Comparison of ENCODE assay signal across 26 mouse cellular contexts in genomic region chr5:30969440-30969839, GRCm38 (mm10). TPM values are rescaled to one million over a fixed set of nuclear protein-coding genes. Genes with fewer than 3 reads are reported as not detected.
A peak's percentile ranks its signal among the peaks of the same experiment; 100 is the strongest.
DNase-seq lines count a peak whose midpoint lies in the region; ATAC-seq lines count a peak whose summit lies in the region.
"Had no signal": no experiment of that assay in that cellular context is flagged by ENCODE, and none has a peak within 500 bp of the region (broad histone marks: within the 10 kb centered on the region; RNA-seq: fewer than 3 reads in every experiment).

No protein-coding gene starts in this region.

- peaks cover 42% of the 10 kb centered on the region; the same call in 1 of the 2 replicates for H3K27me3 ChIP-seq in heart, embryonic 10.5 days (ENCODE audit: insufficient read depth, poor library complexity, severe bottlenecking)
- H3K27me3 ChIP-seq in stomach, embryonic 15.5 days (replicated peaks) = no peaks in the 10 kb centered on the region
- peaks cover 9% of the 10 kb centered on the region for H3K27me3 ChIP-seq in midbrain, embryonic 13.5 days
- H3K27me3 ChIP-seq: neural tube, embryonic 12.5 days had no signal

- H3K4me2 ChIP-seq in stomach, embryonic 15.5 days = no peak overlapping the region
- no peak overlapping the region for H3K4me2 ChIP-seq in midbrain, embryonic 13.5 days (replicated peaks)
- H3K4me2 ChIP-seq: heart, embryonic 11.5 days; limb, embryonic 12.5 days; neural tube, embryonic 12.5 days had no signal

- no peaks in the 10 kb centered on the region for H3K4me1 ChIP-seq in heart, embryonic 10.5 days
- H3K4me1 ChIP-seq in stomach, embryonic 15.5 days = 0 out of 2 replicates have a peak, but pooled peaks cover 3% of the 10 kb centered on the region
- H3K4me1 ChIP-seq in midbrain, embryonic 13.5 days (replicated peaks) = no peaks in the 10 kb centered on the region
- H3K4me1 ChIP-seq: neural tube, embryonic 12.5 days had no signal

- peak; percentile 14 to 38 for DNase-seq in heart, adult 18-20 months
- DNase-seq in heart, embryonic 10.5 days (ENCODE audit: low spot score) = no peak
- DNase-seq in MEL-GATA-1-ER (ENCODE audit: extremely low read depth, low read depth) = peak; percentile 50
- DNase-seq in large intestine, adult 2 months (ENCODE audit: low read depth, low spot score) = peak; percentile 78
- no peak for DNase-seq in cerebellum, postnatal 36 days
- no peak for DNase-seq in right cerebral cortex, adult 2 months (ENCODE audit: low spot score in 2 of 2)
- DNase-seq: adrenal gland, postnatal 25 days; cerebellum, adult 11-12 months; cerebellum, postnatal 10 days; forebrain, postnatal 0 days; gastrocnemius, postnatal 25 days; heart, postnatal 10 days; kidney, adult 18-20 months; lung, postnatal 10 days; midbrain, embryonic 14.5 days had no signal

- 64% methylated on average over 2 of the region's 2 CpGs for WGBS in heart, embryonic 10.5 days
- WGBS in large intestine, adult 2 months = 36% methylated on average over 2 of the region's 2 CpGs
- 76% methylated on average over 2 of the region's 2 CpGs for WGBS in stomach, embryonic 15.5 days
- 80% methylated on average over 2 of the region's 2 CpGs for WGBS in midbrain, embryonic 13.5 days

- H3K9ac ChIP-seq in stomach, embryonic 15.5 days = no peak overlapping the region
- H3K9ac ChIP-seq in midbrain, embryonic 13.5 days (replicated peaks) = no peak overlapping the region
- H3K9ac ChIP-seq: forebrain, postnatal 0 days; limb, embryonic 12.5 days; neural tube, embryonic 12.5 days had no signal

- no peaks in the 10 kb centered on the region for H3K36me3 ChIP-seq in heart, embryonic 10.5 days
- H3K36me3 ChIP-seq in stomach, embryonic 15.5 days = no peaks in the 10 kb centered on the region
- H3K36me3 ChIP-seq in midbrain, embryonic 13.5 days = no peaks in the 10 kb centered on the region
- H3K36me3 ChIP-seq: limb, embryonic 12.5 days; neural tube, embryonic 12.5 days had no signal

- no peak overlapping the region for H3K4me3 ChIP-seq in heart, embryonic 10.5 days
- no peak overlapping the region for H3K4me3 ChIP-seq in stomach, embryonic 15.5 days (replicated peaks)
- H3K4me3 ChIP-seq in midbrain, embryonic 13.5 days (replicated peaks) = no peak overlapping the region
- H3K4me3 ChIP-seq: limb, embryonic 12.5 days; neural tube, embryonic 12.5 days had no signal

- peak; percentile 51; the same call in 1 of the 2 replicates for ATAC-seq in stomach, embryonic 15.5 days (ENCODE audit: insufficient read depth, low FRiP score, low read depth)
- no peak for ATAC-seq in midbrain, embryonic 13.5 days
- ATAC-seq: forebrain, postnatal 0 days; hindbrain, postnatal 0 days had no signal

- no peaks in the 10 kb centered on the region for H3K9me3 ChIP-seq in heart, embryonic 10.5 days
- H3K9me3 ChIP-seq in stomach, embryonic 15.5 days = no peaks in the 10 kb centered on the region
- H3K9me3 ChIP-seq in midbrain, embryonic 13.5 days = no peaks in the 10 kb centered on the region
- H3K9me3 ChIP-seq: limb, embryonic 12.5 days; neural tube, embryonic 12.5 days had no signal

- H3K27ac ChIP-seq in heart, embryonic 10.5 days = no peak overlapping the region
- no peak overlapping the region for H3K27ac ChIP-seq in stomach, embryonic 15.5 days
- H3K27ac ChIP-seq in midbrain, embryonic 13.5 days = no peak overlapping the region
- H3K27ac ChIP-seq: hindbrain, postnatal 0 days; limb, embryonic 12.5 days; neural tube, embryonic 12.5 days had no signal

RNA-seq across cellular contexts. Expression of gene Tcf23, which starts 1.0 kb away (rescaled TPM):
- total RNA-seq in heart, adult 18-20 months (2021) = 1 to 10 TPM; 1.5 to 2.8 TPM
- 0.11 and 0.17 TPM in 2 replicates for polyA plus RNA-seq in heart, embryonic 10.5 days (2016; fragmentation: Nextera tagmentation; extraction: Ambion mirVana)
- 0.33 and 0.62 TPM in 2 replicates for polyA plus RNA-seq in large intestine, adult 2 months (2012; rRNA removed)
- 0.74 and 1.0 TPM in 2 replicates for polyA plus RNA-seq in stomach, embryonic 15.5 days (2015; fragmentation: Nextera tagmentation; extraction: Ambion mirVana)
- not detected in 2 replicates for polyA plus RNA-seq in midbrain, embryonic 13.5 days (2015; fragmentation: Nextera tagmentation; extraction: Ambion mirVana)
- total RNA-seq: forebrain, postnatal 0 days; hindbrain, postnatal 0 days; layer of hippocampus, postnatal 10 days; megakaryocyte, adult 5-6 weeks had no signal
- polyA plus RNA-seq: embryonic facial prominence, embryonic 11.5 days; forebrain, embryonic 11.5 days; forebrain, postnatal 0 days; hindbrain, embryonic 11.5 days; limb, embryonic 12.5 days; neural tube, embryonic 12.5 days had no signal

RNA-seq across cellular contexts. Expression of gene Preb, which starts 9.3 kb away (rescaled TPM):
- total RNA-seq in heart, adult 18-20 months (2021) = 10 to 100 TPM; 84.3 to 84.7 TPM
- polyA plus RNA-seq in heart, embryonic 10.5 days (2016; fragmentation: Nextera tagmentation; extraction: Ambion mirVana) = 118 and 124 TPM in 2 replicates
- polyA plus RNA-seq in large intestine, adult 2 months (2012; rRNA removed) = 386 and 408 TPM in 2 replicates
- 135 and 147 TPM in 2 replicates for polyA plus RNA-seq in stomach, embryonic 15.5 days (2015; fragmentation: Nextera tagmentation; extraction: Ambion mirVana)
- polyA plus RNA-seq in midbrain, embryonic 13.5 days (2015; fragmentation: Nextera tagmentation; extraction: Ambion mirVana) = 108 and 129 TPM in 2 replicates

RNA-seq across cellular contexts. Expression of gene Cgref1, which starts 24.0 kb away (rescaled TPM):
- under 1 TPM; 0.59 to 0.84 TPM for total RNA-seq in heart, adult 18-20 months (2021)
- polyA plus RNA-seq in heart, embryonic 10.5 days (2016; fragmentation: Nextera tagmentation; extraction: Ambion mirVana) = 5.5 and 6.0 TPM in 2 replicates
- polyA plus RNA-seq in large intestine, adult 2 months (2012; rRNA removed) = 111 and 239 TPM in 2 replicates
- polyA plus RNA-seq in stomach, embryonic 15.5 days (2015; fragmentation: Nextera tagmentation; extraction: Ambion mirVana) = 11.7 and 14.8 TPM in 2 replicates
- 23.0 TPM in 2 replicates for polyA plus RNA-seq in midbrain, embryonic 13.5 days (2015; fragmentation: Nextera tagmentation; extraction: Ambion mirVana)
- total RNA-seq: megakaryocyte, adult 5-6 weeks had no signal

RNA-seq across cellular contexts. Expression of gene Khk, which starts 48.2 kb away (rescaled TPM):
- total RNA-seq in heart, adult 18-20 months (2021) = 10 to 100 TPM; 27.1 to 28.5 TPM
- 10.5 and 14.5 TPM in 2 replicates for polyA plus RNA-seq in heart, embryonic 10.5 days (2016; fragmentation: Nextera tagmentation; extraction: Ambion mirVana)
- 189 and 395 TPM in 2 replicates for polyA plus RNA-seq in large intestine, adult 2 months (2012; rRNA removed)
- 21.0 and 25.5 TPM in 2 replicates for polyA plus RNA-seq in stomach, embryonic 15.5 days (2015; fragmentation: Nextera tagmentation; extraction: Ambion mirVana)
- polyA plus RNA-seq in midbrain, embryonic 13.5 days (2015; fragmentation: Nextera tagmentation; extraction: Ambion mirVana) = 5.6 and 6.8 TPM in 2 replicates

RNA-seq across cellular contexts. Expression of gene Emilin1, which starts 56.2 kb away (rescaled TPM):
- total RNA-seq in heart, adult 18-20 months (2021) = 10 to 100 TPM; 14.2 to 16.9 TPM
- polyA plus RNA-seq in heart, embryonic 10.5 days (2016; fragmentation: Nextera tagmentation; extraction: Ambion mirVana) = 166 and 172 TPM in 2 replicates
- 46.7 and 48.6 TPM in 2 replicates for polyA plus RNA-seq in large intestine, adult 2 months (2012; rRNA removed)
- 252 and 255 TPM in 2 replicates for polyA plus RNA-seq in stomach, embryonic 15.5 days (2015; fragmentation: Nextera tagmentation; extraction: Ambion mirVana)
- polyA plus RNA-seq in midbrain, embryonic 13.5 days (2015; fragmentation: Nextera tagmentation; extraction: Ambion mirVana) = 14.1 and 16.6 TPM in 2 replicates

Comparison
In these comparisons a context has a peak if more than half of its experiments do, and no peak if none do; other contexts are left out.
1. DNase-seq: peak in heart, adult 18-20 months (2 of 2), MEL-GATA-1-ER (single experiment) and large intestine, adult 2 months (single experiment); none in heart, embryonic 10.5 days (single experiment), cerebellum, postnatal 36 days (0 of 2) and right cerebral cortex, adult 2 months (0 of 2).